Mouse (Mus musculus): ENCODE measurements at regions not wholly inside any gene's neighbourhood (a gene's known extent, or its start where the extent isn't known, plus 50 kb on each side); places are given as distances from the start of the nearest gene placed in this dataset.

DNA sequence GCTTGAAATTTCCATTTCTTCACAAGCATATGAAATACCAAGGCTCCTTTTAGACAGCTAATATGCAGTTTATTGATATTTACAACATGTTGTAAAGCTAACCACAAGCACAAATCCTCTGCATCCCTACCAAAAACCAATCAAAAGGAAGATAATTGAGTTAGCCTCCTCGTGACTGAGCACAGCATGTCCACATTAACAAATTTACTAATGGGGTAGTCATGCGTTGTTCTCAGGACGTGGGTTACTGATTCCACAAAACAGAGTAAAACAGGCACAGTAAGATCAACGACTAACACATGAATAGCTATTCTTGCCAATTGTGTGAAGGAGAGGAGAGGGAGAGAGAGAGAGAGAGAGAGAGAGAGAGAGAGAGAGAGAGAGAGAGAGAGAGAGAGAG is 169.3 kb upstream of the Lyplal1 start:
- no peak overlapping the region for H3K4me3 ChIP-seq (ENCODE audit: control insufficient read depth in 1 of 2, insufficient read depth in 1 of 2, low read depth in 2 of 2, low read length in 2 of 2)
- no peaks in the 10 kb centered on the region for H3K27me3 ChIP-seq (ENCODE audit: control insufficient read depth in 1 of 2, insufficient read depth in 2 of 2, low read length in 2 of 2)
- no peak for DNase-seq (ENCODE audit: low read depth, low spot score)
- H3K36me3 ChIP-seq (ENCODE audit: control insufficient read depth in 1 of 2, insufficient read depth in 2 of 2, low read length in 2 of 2) = no peaks in the 10 kb centered on the region
- H3K9ac ChIP-seq (ENCODE audit: control insufficient read depth, low read depth, low read length, poor library complexity, severe bottlenecking) = no peak overlapping the region
- no peak overlapping the region for H3K27ac ChIP-seq (ENCODE audit: control insufficient read depth, low read depth, low read length)
- TF ChIP-seq MAFK (IDR thresholded peaks at IDR 0.05; ENCODE audit: borderline replicate concordance, low read depth, low read length) (no peak), POLR2AphosphoS5 (IDR thresholded peaks at IDR 0.05; ENCODE audit: borderline replicate concordance, low read depth, low read length) (no peak), RAD21 (IDR thresholded peaks at IDR 0.05; ENCODE audit: low read depth, low read length) (no peak), CHD2 (IDR thresholded peaks at IDR 0.05; ENCODE audit: low read length) (no peak), GATA1 (IDR thresholded peaks at IDR 0.05; ENCODE audit: low read depth, low read length) (no peak)
- H3K9me3 ChIP-seq (replicated peaks; ENCODE audit: insufficient read depth, low read length) = no peaks in the 10 kb centered on the region
- no peaks in the 10 kb centered on the region for H3K4me1 ChIP-seq (ENCODE audit: control insufficient read depth in 1 of 2, insufficient read depth in 2 of 2, low read length in 2 of 2)
- no peaks in the 10 kb centered on the region for H3K79me2 ChIP-seq (ENCODE audit: control insufficient read depth, insufficient read depth, low read length, poor library complexity)

DNA sequence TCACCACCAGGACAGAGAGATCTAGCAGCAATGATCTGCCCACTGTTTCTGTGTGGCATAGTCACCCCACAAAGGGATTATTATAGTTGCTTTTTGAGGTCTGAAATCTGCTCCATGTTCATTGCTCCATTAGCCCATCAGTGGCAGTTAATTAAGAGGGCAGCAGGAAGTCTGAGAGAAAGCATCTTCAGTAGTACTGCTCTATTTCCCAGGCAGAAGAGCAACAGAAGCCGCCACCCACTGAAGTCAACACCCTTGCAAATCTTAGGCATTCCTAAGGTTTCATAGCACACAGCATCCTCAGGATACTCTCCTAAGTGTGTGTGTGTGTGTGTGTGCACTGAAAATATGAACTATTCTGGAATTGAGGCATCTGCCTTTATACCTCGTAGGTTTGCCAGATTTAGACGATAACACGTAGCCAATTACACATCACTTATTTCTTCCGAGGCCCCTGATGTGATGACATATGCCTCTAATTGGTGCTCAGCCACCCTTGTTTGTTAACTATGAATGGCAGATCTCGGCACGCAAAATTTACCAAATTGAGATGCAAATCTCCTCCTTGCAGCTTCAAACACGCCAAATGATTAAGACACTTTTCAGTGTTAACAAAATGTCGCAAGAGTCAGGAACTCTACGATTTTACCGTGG is 161.0 kb upstream of the Lyplal1 start:
- no peak overlapping the region for H3K27ac ChIP-seq (ENCODE audit: control insufficient read depth, low read depth, low read length)
- H3K79me2 ChIP-seq (ENCODE audit: control insufficient read depth, insufficient read depth, low read length, poor library complexity) = no peaks in the 10 kb centered on the region
- TF ChIP-seq ZKSCAN1 (IDR thresholded peaks at IDR 0.05; ENCODE audit: low read depth, low read length) (no peak), USF1 (IDR thresholded peaks at IDR 0.05; ENCODE audit: low read depth, low read length) (no peak), ZMIZ1 (IDR thresholded peaks at IDR 0.05; ENCODE audit: low read depth, low read length) (no peak), JUND (IDR thresholded peaks at IDR 0.05; ENCODE audit: low read depth, low read length) (no peak), MXI1 (IDR thresholded peaks at IDR 0.05; ENCODE audit: low read depth, low read length) (no peak), POLR2A (IDR thresholded peaks at IDR 0.05; ENCODE audit: control insufficient read depth in 1 of 2, insufficient read depth in 1 of 2, low read depth in 1 of 2, low read length in 2 of 2, poor library complexity in 1 of 2) (no peak)
- no peaks in the 10 kb centered on the region for H3K9me3 ChIP-seq (replicated peaks; ENCODE audit: insufficient read depth, low read length)
- H3K9ac ChIP-seq (ENCODE audit: control insufficient read depth, low read depth, low read length, poor library complexity, severe bottlenecking) = no peak overlapping the region
- no peak overlapping the region for H3K4me3 ChIP-seq (ENCODE audit: control insufficient read depth in 1 of 2, insufficient read depth in 1 of 2, low read depth in 2 of 2, low read length in 2 of 2)
- no peaks in the 10 kb centered on the region for H3K4me1 ChIP-seq (ENCODE audit: control insufficient read depth in 1 of 2, insufficient read depth in 2 of 2, low read length in 2 of 2)
- H3K36me3 ChIP-seq (ENCODE audit: control insufficient read depth in 1 of 2, insufficient read depth in 2 of 2, low read length in 2 of 2) = no peaks in the 10 kb centered on the region
- H3K27me3 ChIP-seq (ENCODE audit: control insufficient read depth in 1 of 2, insufficient read depth in 2 of 2, low read length in 2 of 2) = no peaks in the 10 kb centered on the region
- DNase-seq (ENCODE audit: low read depth, low spot score) = no peak

DNA sequence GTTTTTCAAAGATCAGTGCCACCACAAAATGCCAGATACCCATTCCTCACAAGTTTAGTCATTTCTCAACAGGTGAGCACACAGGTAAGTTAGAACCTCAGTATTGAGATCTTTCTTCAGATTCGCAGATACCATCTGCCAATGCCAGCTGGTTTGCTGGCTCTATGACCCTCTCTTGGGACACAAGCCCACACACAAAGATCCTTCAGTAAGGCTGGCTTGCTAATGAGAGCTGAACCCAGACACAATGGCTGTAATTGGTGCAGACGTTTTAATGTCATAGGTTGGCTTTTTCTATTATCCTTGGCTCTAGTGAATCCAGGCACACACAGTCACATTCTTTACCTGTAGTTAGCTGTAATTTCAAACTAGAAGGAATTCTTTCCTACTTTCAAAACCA is 154.3 kb upstream of the Lyplal1 start:
- TF ChIP-seq MAX (IDR thresholded peaks at IDR 0.05; ENCODE audit: low read length) (no peak), JUND (IDR thresholded peaks at IDR 0.05; ENCODE audit: low read depth, low read length) (no peak), GABPA (IDR thresholded peaks at IDR 0.05; ENCODE audit: low read depth, low read length) (no peak), MAFK (IDR thresholded peaks at IDR 0.05; ENCODE audit: borderline replicate concordance, low read depth, low read length) (no peak), MYB (IDR thresholded peaks at IDR 0.05; ENCODE audit: low read depth, low read length) (no peak), CTCF (IDR thresholded peaks at IDR 0.05 in 2 of 3, conservative IDR thresholded peaks at IDR 0.05 in 1 of 3; ENCODE audit: control insufficient read depth in 1 of 3, insufficient read depth in 1 of 3, low read depth in 2 of 3, low read length in 3 of 3, poor library complexity in 1 of 3, severe bottlenecking in 1 of 3) (no peak), POLR2AphosphoS5 (IDR thresholded peaks at IDR 0.05; ENCODE audit: borderline replicate concordance, low read depth, low read length) (no peak), E2F4 (IDR thresholded peaks at IDR 0.05; ENCODE audit: borderline replicate concordance, low read depth, low read length) (no peak), MYC (IDR thresholded peaks at IDR 0.05; ENCODE audit: low read depth, low read length) (no peak), MAZ (IDR thresholded peaks at IDR 0.05; ENCODE audit: low read depth, low read length) (no peak), EP300 (IDR thresholded peaks at IDR 0.05; ENCODE audit: low read depth in 1 of 2, low read length in 2 of 2) (no peak), MEF2A (IDR thresholded peaks at IDR 0.05; ENCODE audit: extremely low read depth, insufficient replicate concordance, low read depth, low read length, poor library complexity, severe bottlenecking) (no peak), POLR2A (IDR thresholded peaks at IDR 0.05; ENCODE audit: control insufficient read depth in 1 of 2, insufficient read depth in 1 of 2, low read depth in 1 of 2, low read length in 2 of 2, poor library complexity in 1 of 2) (no peak), NRF1 (IDR thresholded peaks at IDR 0.05; ENCODE audit: insufficient read depth, low read depth, low read length, poor library complexity, severe bottlenecking) (no peak), NELFE (IDR thresholded peaks at IDR 0.05; ENCODE audit: low read depth, low read length) (no peak)
- Histone ChIP-seq H3K4me1 (ENCODE audit: control insufficient read depth in 1 of 2, insufficient read depth in 2 of 2, low read length in 2 of 2) (no peaks in the 10 kb centered on the region), H3K27me3 (ENCODE audit: control insufficient read depth in 1 of 2, insufficient read depth in 2 of 2, low read length in 2 of 2) (no peaks in the 10 kb centered on the region), H3K4me3 (ENCODE audit: control insufficient read depth in 1 of 2, insufficient read depth in 1 of 2, low read depth in 2 of 2, low read length in 2 of 2) (no peak overlapping the region), H3K79me2 (ENCODE audit: control insufficient read depth, insufficient read depth, low read length, poor library complexity) (no peaks in the 10 kb centered on the region), H3K9me3 (replicated peaks; ENCODE audit: insufficient read depth, low read length) (no peaks in the 10 kb centered on the region), H3K27ac (ENCODE audit: control insufficient read depth, low read depth, low read length) (no peak overlapping the region), H3K36me3 (ENCODE audit: control insufficient read depth in 1 of 2, insufficient read depth in 2 of 2, low read length in 2 of 2) (no peaks in the 10 kb centered on the region), H3K9ac (ENCODE audit: control insufficient read depth, low read depth, low read length, poor library complexity, severe bottlenecking) (no peak overlapping the region)
- no peak for DNase-seq (ENCODE audit: low read depth, low spot score)

Measured in MEL (cell line).